Mouse (Mus musculus) heart, postnatal 0 days (tissue): ENCODE measurements around the gene Hist1h2bn.

Source experiments
- CTCF ChIP-seq: IDR thresholded peaks from 2 replicates; pipeline ENCODE4 v1.5.1; 2016; ENCODE audit warnings: antibody characterized with exemption, control low read depth, low read depth
- EP300 ChIP-seq: IDR thresholded peaks from 2 replicates; pipeline ENCODE4 v1.6.1; 2016; ENCODE audit warnings: antibody characterized with exemption, low read depth

GRCm38 (mm10) chr13:21787760-21788593 lies 34.1 kb downstream of the Hist1h2bn start:
- no peak for TF ChIP-seq CTCF
- TF ChIP-seq EP300, result no peak
